Mouse (Mus musculus) mesoderm, embryonic 11.5 days (tissue): ENCODE data around the gene Arhgap6.
A peak's percentile ranks its signal among the peaks of the same experiment; 100 is the strongest.

Source experiments
- DNase-seq: peaks from one replicate; pipeline ENCODE4 v3.0.0-alpha.2; 2012; ENCODE audit warnings: low read depth, low spot score

The Arhgap6 gene

DNA sequence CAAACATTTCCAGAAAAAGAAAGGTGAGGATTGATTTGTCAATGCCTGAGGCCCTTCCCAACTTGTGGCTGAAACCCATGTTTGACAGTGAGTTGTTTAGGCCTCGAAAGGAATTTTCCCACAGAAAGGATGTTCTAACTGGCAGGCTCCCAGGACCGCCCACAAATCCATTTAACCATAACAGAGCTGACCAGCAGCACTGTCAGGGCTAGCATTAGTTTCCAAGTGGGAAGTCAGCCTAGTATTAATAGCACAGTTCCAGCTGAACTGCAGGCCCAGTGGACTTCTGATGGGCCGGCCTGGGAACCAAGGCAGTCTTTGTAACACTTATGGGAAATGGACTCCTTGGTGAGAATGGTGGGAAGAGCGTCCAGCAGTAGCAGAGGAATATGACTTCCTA, 317.8 kb downstream of the Arhgap6 start:
- DNase-seq, result no peak

DNA sequence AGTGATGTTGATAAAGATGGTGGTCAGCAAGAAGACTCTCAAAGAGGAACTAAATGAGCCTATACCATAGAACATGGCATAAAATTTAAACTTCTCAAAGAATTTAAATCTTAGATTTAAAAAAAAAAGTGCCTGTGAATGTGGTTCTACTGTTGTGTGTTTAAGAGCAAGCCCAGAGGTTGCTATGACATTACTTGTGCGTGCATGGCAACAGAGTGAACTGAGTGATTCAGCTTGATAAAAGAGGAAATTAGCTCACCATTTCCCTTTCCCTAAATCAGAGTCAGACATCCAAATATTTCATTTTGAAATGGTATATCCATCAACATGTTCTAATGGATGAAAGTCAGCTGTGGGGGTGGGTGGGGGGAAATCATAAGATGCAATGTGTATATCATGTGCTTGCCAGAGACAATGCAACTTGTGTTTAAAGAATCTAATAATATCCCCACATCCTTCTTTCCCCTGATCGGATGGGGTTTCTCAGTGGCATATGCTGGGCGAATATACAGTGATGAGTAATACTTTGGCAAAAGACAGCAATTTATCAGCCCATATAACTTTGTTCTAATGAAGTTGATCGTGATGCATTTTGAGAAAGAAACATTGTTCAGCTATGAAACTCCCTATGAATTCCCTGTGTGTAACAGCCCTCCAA, 328.3 kb downstream of the Arhgap6 start:
- no peak for DNase-seq

DNA sequence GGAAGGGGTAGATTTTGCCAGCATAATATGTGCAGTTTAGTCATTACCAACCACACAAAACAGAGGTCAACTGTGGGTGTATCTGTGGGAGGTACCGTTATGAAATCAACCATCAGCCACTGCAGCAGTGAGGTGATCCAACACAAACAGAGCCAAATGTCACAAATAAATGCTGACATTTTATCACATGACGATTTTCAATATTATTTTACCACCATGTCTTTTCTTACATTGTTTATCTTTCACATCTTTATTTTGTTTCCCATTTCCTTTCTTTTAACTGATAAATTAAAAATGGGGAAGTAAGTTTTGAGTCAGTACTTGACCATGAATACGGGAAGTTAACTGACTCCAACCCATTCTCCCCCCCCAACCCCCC, 328.9 kb downstream of the Arhgap6 start:
- no peak for DNase-seq

DNA sequence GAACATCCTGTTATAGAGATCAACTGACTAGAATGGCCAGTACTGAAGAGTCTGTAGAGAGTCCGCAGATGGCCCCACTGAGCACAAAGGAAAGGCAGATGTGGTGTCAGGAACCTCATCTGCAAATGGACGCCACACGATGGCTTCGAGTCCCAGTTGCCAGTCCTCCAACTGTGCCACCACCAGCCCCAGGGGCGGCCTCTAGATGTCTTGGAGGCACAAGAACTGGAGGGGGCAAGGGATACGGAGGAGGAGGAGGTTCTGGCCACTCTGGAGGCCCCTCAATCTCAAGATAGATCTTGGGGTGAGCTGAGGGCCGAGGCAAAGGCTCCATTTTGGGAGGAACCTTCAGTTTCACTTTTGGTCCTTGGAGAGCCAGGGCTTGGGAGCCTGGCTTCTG, 344.9 kb downstream of the Arhgap6 start:
- DNase-seq, result no peak

DNA sequence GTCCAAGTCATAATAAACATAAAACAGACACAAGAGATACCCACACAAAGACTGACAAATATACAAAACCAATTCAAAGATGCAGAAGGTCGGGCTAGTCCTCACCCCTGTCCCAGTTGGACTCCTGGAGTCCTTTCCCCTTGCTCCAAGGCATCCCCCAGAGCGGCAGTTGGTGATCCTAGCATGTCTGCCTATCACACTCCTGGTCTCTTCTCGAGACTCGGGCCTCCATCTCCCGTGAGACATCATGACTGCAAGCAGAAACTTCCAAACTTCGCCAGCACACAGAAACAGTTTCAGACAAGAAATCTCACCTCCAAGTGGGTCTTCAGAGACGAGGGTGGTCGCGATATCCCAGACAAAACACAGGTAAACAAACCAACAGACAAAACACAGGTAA, 345.6 kb downstream of the Arhgap6 start:
- no peak for DNase-seq

DNA sequence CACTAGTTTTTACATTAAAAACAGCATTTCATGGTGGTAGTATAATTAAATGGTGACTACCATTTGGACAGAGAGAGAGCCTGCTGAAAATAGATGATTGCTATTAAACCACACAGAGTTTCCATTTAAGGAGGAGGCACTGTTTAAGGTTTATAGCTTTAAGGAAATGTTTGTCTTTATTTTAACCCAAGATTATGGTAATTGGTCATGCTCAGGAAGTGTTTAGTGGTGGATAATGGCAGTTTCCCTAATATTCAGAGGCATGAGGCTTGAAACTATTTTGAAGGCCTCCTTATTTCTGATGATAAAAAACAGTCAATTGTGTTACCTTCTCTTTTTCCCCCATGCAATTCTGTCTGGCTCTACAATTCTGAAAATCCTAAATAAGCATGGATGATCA, 358.9 kb downstream of the Arhgap6 start:
- DNase-seq, result no peak

DNA sequence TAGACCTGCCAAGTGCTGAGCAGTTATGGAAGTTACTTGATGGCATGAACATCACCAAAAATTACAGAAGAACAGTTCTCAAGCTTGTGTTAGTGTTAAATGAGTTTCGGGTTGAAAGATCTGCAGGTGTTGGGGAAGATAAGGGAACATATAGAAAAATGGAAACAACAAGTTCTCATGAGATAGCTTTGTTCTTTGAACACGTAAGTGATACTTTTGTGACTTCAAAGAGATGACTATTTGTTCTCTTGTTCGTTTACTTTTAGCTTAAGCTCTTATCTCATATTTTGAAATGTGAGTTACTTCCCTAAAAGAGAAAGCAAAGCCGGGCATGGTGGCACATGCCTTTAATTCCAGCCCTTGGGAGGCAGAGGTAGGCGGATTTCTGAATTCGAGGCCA, 363.5 kb downstream of the Arhgap6 start:
- no peak for DNase-seq

DNA sequence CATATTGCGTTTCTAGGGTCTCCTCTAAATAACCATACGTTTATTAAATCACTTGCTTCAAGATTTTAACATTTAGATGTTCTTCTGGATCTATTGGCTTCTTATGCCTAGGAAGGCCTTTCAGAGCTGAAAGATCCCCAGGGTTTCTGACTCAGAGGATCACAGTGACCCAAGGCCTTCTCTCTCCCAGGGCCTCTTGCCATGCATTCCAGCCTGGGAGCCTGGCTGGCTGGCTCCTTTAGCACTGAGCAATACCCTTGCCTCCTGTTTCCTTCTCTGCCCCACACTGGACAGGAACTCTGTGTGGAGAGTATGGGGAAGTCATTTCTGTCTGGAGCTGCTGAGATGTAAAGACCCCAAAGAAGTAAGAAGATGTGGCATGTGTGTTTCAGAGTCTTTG, 376.1 kb downstream of the Arhgap6 start:
- no peak for DNase-seq

DNA sequence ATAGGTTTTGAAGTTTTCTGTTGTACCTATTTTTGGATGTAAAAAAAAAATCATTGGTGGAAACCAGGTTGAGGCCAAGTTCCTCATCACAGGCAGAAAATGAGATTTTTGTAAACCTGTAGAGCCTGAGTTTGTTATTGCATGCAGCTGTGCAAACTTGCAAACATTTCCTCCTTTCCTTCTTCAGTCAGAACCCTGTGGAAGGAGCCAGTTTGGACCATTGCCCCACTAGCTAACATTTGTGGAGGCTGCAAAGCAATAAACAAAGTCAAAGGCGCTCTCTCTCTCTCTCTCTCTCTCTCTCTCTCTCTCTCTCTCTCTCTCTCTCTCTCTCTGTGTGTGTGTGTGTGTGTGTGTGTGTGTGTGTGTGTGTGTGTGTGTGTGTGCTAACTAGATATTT, 378.9 kb downstream of the Arhgap6 start:
- no peak for DNase-seq

DNA sequence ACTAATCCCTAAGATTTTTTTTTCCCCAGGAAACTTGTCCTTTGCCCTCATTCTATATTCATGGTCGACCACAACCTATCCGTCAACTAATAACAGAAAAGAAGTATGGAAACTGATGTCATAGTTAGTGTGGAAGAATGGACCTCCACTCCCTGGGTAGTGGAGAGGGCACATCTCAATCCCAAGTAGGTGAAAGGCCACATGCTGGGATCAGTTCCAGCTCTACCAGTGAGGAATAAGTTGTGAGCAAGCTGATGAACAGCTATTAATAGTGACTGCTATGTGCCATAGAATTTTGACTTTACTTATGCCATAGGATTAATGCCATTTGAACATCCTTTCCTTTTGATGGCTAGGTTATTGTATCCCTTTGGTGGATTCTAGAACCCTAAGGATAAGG, 383.7 kb downstream of the Arhgap6 start:
- no peak for DNase-seq

DNA sequence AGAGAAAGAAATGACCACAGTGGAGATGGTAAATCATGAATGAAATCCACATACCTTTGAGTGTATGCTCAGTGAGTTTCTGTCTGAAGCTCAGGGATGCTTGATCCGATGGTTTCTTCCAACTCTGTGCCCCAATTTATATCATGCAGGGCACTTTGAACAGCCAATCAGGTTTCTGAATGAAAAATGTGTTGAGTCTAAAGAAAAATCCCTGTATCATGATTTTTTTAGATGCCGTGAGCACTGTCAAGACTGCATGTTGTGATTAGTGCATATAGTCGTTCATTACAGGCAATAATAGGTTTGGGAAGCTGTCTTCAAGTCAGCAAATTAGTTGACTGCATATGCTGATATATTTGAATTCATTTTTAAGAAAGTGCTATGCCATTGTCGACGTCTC, 392.2 kb downstream of the Arhgap6 start, which contains the start of gene Amelx:
TSS of gene Amelx (minus strand) at position 101 of the 400 bp plus-strand sequence.
- DNase-seq, result no peak

DNA sequence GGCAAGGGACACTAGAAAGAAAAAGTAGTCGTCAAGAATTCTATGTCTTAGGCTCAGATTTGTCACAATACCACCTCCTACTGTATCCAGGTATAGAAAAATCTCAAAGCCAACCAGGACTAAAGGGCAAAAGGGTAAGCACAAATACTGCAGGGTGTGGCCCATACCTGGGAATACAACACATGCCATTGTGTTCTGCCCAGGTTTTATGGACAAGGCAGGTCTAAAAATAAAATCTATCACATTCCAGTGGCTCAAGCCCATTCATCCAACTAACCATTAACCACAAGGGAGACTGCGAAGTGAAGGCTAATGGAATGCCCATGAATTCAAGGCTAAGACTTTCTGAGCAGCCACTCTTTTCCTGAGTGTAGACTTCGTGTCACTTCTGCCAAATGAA, 415.1 kb downstream of the Arhgap6 start:
- no peak for DNase-seq

DNA sequence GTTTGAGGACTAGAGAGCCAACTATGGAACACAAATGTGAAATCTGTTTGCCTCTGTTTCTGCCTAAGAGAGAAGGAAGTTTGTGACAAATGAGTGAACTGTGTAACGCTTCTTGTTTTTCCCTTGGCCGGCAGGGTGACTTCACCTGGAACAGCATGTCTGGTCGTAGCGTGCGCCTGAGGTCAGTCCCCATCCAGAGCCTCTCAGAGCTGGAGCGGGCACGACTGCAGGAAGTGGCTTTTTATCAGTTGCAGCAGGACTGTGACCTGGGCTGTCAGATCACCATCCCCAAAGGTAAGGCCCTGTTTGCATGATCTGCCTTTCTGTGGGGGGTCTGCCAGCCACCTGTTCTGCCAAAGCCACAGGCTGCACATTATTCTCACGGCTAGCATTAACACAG, 425.2 kb downstream of the Arhgap6 start:
- no peak for DNase-seq

DNA sequence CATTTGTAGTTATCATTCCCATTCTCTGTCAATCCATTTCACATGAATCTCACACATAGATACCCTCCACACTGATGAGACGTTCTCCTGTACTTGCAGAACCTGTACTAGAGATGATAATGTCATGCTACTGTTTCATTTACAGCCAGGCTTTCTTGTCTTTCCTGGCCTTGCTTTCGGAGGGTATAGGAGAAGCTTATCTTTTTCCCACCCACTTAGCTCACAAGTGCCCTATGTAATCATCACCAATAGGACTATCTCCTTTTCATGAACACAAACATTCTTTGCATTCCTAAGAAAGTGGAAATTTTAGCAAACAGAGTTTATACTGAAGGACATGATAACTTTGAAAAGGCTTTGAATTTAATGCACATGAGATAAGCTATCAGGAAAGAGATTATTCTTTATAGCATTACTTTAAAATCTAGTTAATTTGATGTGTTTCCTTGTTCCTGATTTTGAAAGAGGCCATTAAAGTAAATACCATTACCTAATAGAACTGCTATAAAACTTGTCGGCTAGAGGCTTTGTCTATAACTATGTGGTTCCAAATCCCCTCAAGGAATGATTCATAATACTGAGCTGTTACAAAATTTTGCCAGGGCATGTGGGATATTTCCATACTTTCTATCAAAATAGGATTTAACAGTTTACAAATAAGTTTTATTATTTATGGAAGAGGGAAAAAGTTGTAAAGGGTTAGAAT, 427.6 kb downstream of the Arhgap6 start:
- DNase-seq, result no peak

DNA sequence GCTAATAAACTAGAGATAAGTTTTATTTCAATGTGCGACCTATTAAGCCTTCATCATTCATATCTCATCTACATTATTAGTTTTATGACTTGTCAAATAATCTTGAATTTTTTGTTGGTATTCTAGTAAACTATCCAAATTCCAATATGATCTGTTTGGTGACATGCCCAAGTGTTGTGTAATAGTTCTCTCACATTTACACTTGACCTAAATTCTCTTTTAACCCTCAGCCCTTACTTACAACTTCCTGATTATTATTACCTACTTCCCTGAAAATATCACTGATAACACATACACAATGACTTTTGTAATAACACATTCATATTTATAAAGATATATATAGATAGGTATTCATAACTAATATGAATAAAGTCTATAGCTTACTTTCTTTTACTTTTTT, 461.0 kb downstream of the Arhgap6 start:
- no peak for DNase-seq

DNA sequence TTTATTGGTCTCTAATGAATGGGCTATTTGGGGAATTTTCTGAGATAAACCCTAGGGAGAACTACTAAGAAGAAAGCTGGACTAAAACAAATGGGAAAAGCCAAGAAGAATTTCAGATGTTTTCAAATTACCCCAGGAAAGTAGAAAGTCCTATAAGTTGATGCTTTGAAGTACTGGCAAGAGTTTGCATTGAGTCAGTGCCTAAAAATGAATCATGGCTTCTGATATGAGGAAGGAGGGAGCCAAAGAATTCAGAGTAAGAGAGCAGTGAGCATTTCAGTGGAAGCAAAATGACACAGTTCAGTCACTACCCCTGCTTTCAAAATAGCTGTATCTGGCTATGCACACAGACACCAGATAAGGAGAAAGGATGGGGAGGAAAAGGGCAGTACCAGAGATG, 461.8 kb downstream of the Arhgap6 start:
- no peak for DNase-seq

DNA sequence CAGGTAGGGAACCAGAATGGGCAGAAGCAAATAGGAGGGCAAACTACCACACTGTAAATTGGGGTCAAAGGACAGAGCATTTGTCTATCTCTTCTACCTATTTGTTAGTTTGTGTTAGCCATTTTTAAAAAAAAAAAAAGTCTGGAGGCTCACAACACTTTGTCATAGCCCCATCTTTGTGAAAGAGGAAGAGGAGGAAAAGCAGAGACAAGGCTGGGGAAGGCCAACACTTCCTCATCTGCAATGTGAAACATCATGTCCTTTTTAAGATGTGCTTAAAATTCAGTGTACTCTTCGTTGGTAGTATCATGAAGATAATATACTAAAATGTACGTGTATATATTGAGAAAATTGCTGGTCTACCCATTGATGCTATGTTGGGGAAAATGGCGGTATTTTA, 466.1 kb downstream of the Arhgap6 start:
- no peak for DNase-seq

DNA sequence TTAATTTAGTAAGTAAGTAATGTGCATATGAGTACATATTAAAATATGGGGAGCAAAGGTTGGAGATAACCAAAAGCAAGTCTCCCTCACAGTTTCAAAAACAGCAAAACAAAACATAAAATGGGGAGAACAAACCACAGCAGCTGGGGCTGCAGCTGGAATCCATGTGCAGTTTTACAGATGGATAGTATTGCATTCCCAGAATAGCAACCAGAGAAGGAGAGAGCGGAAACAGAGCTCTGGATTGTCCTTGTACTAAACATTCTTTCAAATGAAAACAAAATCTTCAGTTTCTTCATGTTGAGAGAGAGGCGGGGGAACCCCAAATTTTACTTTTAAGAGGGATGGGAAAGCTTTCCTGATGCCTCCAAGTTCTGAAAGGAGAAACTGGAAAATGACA, 467.3 kb downstream of the Arhgap6 start:
- DNase-seq, result peak; percentile 6

DNA sequence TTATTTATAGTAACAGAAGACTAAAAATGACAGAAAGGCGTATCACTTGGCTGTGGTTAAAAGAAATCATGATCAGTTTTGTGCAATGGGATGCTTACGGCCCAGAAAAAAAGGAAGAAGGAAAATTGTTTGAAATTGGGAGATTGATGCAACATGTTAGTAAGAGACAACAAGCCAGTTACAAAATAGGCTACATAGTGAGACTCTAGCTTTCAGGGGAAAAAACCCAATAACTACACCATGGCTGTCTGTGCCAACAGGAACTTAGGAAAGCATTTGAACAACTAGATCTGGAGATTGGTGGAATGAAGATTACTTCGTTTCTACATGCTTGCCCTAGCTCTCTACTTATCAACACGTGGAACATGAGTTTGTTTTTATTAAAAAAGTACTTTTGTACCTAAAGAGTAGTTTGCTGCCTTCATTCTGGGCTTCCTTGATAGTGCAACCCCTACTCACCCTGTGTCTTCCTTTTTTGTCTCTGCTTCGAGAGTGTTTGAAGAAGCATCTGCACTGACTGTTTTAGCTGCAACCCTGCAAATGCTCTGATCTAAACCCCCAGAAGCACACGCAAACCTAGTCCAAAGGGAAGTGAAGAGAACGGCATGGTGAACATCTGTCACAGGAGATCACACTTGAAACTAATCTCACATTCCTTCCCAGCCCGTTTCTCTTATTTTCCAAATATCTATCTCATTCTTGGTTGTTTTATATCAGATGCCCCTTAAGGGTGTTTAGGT, 468.7 kb downstream of the Arhgap6 start:
- no peak for DNase-seq

DNA sequence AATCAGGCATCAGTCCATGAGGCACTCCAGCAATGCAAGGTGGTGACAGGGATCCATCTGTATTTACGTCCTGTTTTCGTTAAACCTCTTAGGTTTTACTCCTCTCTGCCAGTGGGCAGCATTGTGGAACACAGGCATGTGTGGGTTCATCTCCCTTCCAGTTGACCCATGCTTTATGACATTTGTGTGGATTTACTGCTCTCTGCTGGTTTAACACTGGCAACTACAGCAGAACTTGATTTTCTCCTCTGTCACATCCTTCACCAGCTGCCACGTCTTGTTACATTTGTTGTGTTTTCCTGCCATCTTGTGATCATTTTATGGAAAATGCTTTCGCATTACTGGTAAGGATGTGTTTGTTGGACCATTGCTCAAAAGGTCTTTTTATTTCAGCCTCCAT, 504.7 kb downstream of the Arhgap6 start:
- DNase-seq, result peak; percentile 18

DNA sequence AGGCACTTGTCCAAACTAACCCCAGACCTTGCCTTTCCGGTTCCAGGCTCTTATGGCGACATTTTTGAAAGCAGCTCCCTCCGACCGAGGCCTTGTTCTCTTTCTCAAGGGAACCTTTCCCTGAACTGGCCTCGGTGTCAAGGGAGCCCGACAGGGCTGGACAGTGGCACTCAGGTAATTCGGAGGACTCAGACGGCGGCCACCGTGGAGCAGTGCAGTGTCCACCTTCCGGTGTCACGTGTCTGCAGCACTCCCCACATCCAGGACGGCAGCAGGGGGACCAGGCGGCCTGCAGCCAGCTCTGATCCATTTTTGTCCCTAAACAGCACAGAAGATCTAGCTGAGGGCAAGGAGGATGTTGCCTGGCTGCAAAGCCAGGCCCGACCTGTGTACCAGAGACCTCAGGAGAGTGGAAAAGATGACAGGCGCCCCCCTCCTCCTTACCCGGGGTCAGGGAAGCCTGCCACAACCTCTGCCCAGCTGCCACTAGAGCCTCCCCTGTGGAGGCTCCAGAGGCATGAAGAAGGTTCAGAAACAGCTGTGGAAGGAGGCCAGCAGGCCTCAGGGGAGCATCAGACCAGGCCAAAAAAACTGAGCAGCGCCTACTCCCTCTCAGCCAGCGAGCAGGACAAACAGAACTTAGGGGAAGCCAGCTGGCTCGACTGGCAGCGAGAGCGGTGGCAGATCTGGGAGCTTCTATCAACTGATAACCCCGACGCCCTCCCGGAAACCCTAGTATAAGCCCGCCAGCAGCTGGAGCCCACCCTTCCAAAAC, 507.6 kb downstream of the Arhgap6 start:
- no peak for DNase-seq

DNA sequence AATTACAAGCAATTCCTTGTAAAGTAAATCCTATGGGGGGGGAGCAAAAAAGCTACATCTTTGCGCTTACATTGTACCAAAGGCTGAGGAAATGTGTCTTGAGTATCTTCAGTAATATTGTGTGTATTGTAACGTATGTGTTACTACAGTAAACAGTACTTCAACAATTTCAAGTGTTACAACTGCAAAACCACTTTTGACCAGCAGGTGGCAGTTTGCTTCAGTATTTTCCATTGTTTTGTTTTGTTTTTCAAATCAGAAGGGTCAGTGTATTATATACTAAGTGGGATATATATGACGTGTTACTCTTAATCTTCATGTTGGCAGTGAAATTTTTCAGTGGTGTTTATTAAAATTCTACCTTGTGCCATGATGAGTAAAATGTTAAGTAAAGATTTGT, 509.0 kb downstream of the Arhgap6 start:
- DNase-seq, result peak; percentile 44
